Mouse (Mus musculus) embryonic fibroblast, embryonic 13.5 days (primary cell): Measurements from ENCODE around the gene Vipr2. TPM values are rescaled to one million over a fixed set of nuclear protein-coding genes. Genes with fewer than 3 reads are reported as not detected.
A peak's percentile ranks its signal among the peaks of the same experiment; 100 is the strongest.

Source experiments
- H3K27ac ChIP-seq: 2 replicates; pipeline ENCODE4 v1.5.1; 2012; ENCODE audit warnings: low read length, control low read depth, inconsistent platforms; ENCODE audit not compliant: insufficient read depth
- H3K4me1 ChIP-seq: 2 replicates; pipeline ENCODE4 v1.6.1; 2011; ENCODE audit warnings: low read length; ENCODE audit not compliant: control insufficient read depth, insufficient read depth
- H3K4me3 ChIP-seq: 2 replicates; pipeline ENCODE4 v1.5.1; 2011; ENCODE audit warnings: mild to moderate bottlenecking, control low read depth, low read length; ENCODE audit not compliant: insufficient read depth
- CTCF ChIP-seq: IDR thresholded peaks from 2 replicates; pipeline ENCODE4 v1.5.1; 2011; ENCODE audit warnings: mild to moderate bottlenecking, control low read depth, low read length, moderate library complexity, borderline replicate concordance; ENCODE audit not compliant: insufficient read depth
- POLR2A ChIP-seq: IDR thresholded peaks from 2 replicates; pipeline ENCODE4 v1.6.1; 2011; ENCODE audit warnings: low read depth, mild to moderate bottlenecking, control low read depth, low read length, moderate library complexity
- polyA plus RNA-seq: library from polyadenylated mRNA; stranded (reverse); fragments of >200 nt; gene quantifications from 2 replicates; pipeline ENCODE4 v1.2.4, GENCODE M21; 2011; ENCODE audit warnings: low read depth; ENCODE audit not compliant: missing spikeins, insufficient read length

The Vipr2 gene
- polyA plus RNA-seq, 1 experiment: 0.51 TPM

GRCm38 (mm10) chr12:116056112-116056511 is 21.4 kb upstream of the Vipr2 start:
- Histone ChIP-seq H3K4me3 (no peak overlapping the region), H3K27ac (no peak overlapping the region)
- TF ChIP-seq CTCF (no peak), POLR2A (no peak)

GRCm38 (mm10) chr12:116061561-116062193 is 15.8 kb upstream of the Vipr2 start:
- Histone ChIP-seq H3K27ac (no peak overlapping the region), H3K4me3 (no peak overlapping the region), H3K4me1 (no peaks in the 10 kb centered on the region)
- TF ChIP-seq POLR2A (no peak), CTCF (no peak)

More at GRCm38 (mm10) chr12:116056112-116056511, 21.4 kb upstream of the Vipr2 start:
- H3K4me1 ChIP-seq: no peaks in the 10 kb centered on the region

DNA sequence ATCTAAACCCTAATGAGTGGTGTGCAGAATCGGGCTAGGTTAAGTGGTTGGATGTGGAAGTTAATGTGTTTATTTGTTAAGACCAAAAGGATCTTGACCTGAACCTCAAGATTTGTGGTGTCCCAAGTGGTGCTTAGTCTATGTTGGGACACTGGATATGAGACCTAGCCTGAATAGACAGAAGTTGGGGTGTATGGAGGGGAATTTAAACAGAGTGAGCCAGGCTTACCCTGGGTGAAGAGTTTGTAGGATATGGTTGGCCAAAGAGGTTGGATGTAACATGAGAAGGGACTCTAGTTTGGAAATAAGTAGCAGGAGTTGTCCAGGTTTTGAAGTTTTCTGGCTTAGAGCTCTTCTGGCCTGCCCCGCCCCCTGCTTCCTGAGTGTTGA is 15.3 kb upstream of the Vipr2 start:
- TF ChIP-seq CTCF (no peak), POLR2A (no peak)
- H3K4me1 ChIP-seq: no peaks in the 10 kb centered on the region
- H3K4me3 ChIP-seq: no peak overlapping the region
- H3K27ac ChIP-seq: no peak overlapping the region

- TF ChIP-seq CTCF (no peak), POLR2A (no peak)
- Histone ChIP-seq H3K4me3 (no peak overlapping the region), H3K27ac (no peak overlapping the region), H3K4me1 (no peaks in the 10 kb centered on the region)
Observed at GRCm38 (mm10) chr12:116063020-116063419, 14.5 kb upstream of the Vipr2 start.

- Histone ChIP-seq H3K4me1 (no peaks in the 10 kb centered on the region), H3K27ac (no peak overlapping the region), H3K4me3 (no peak overlapping the region)
- no peak for TF ChIP-seq POLR2A
- TF ChIP-seq CTCF: peak; percentile 70; the same call in 1 of the 2 replicates
Observed at GRCm38 (mm10) chr12:116071023-116071422, 6.5 kb upstream of the Vipr2 start.

- peak overlapping the region; percentile 36 for H3K4me3 ChIP-seq
- H3K27ac ChIP-seq: no peak overlapping the region
- no peak for TF ChIP-seq POLR2A
- no peak for TF ChIP-seq CTCF
- no peaks in the 10 kb centered on the region for H3K4me1 ChIP-seq
Observed at GRCm38 (mm10) chr12:116077855-116078366, 385 bp downstream of the Vipr2 start.

DNA sequence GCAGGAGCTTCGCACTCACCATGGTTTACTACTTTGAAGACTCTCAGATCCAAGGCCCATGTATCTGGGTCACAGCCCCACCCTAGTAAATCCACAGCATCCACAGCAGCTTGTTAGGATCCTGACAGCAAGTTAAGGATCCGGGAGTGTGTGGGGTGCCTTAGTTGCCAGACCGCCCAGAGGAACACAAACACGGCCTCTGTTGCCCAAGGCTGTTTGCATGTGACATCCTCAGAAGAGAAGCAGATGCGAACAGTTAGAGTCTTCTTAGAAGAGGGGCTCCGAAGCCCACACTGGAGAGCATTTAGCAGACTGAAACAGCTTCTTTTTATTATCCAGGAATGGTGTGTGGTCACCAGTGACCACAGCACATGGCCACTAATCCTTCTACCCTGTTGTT is 5.6 kb downstream of the Vipr2 start:
- H3K4me3 ChIP-seq: no peak overlapping the region
- no peak overlapping the region for H3K27ac ChIP-seq
- no peak for TF ChIP-seq CTCF
- no peak for TF ChIP-seq POLR2A
- H3K4me1 ChIP-seq: no peaks in the 10 kb centered on the region

DNA sequence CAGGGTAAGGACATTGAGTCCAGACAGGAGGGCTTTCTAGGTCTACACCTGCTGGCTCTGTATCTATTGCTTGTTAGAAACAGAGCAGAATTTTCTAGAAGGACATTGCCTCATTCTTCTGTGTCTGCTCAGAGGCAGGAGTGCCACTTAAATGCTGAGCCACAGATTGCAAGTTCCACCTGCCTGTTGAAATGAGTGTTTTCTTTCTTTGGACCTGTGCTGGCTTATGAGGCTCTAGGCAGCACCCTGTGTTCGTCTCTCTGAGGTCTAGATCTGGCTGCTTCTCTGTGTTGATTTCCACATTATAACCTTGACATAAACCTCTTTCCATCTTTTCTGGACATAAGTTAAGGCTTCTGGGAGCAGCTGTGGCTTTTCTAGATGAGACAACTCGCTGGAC is 6.8 kb downstream of the Vipr2 start:
- no peaks in the 10 kb centered on the region for H3K4me1 ChIP-seq
- no peak overlapping the region for H3K4me3 ChIP-seq
- H3K27ac ChIP-seq: no peak overlapping the region
- no peak for TF ChIP-seq CTCF
- TF ChIP-seq POLR2A: no peak

GRCm38 (mm10) chr12:116086951-116087600 is 9.6 kb downstream of the Vipr2 start:
- Histone ChIP-seq H3K27ac (no peak overlapping the region), H3K4me3 (no peak overlapping the region), H3K4me1 (no peaks in the 10 kb centered on the region)
- no peak for TF ChIP-seq CTCF
- TF ChIP-seq POLR2A: no peak

GRCm38 (mm10) chr12:116089836-116090235 is 12.3 kb downstream of the Vipr2 start:
- Histone ChIP-seq H3K4me1 (no peaks in the 10 kb centered on the region), H3K4me3 (no peak overlapping the region), H3K27ac (no peak overlapping the region)
- TF ChIP-seq POLR2A (no peak), CTCF (no peak)
